Mouse (Mus musculus) brown adipose tissue, adult 24 weeks (tissue): ENCODE results near the gene Lfng. TPM values are rescaled to one million over a fixed set of nuclear protein-coding genes. Genes with fewer than 3 reads are reported as not detected.
A peak's percentile ranks its signal among the peaks of the same experiment; 100 is the strongest.

Experiments
- H3K27ac ChIP-seq: fragments of 200-500 bp; replicated peaks from 2 replicates; pipeline ENCODE4 v1.5.1; 2012; ENCODE audit warnings: low read depth, mild to moderate bottlenecking, low read length
- H3K4me1 ChIP-seq: fragments of 200-500 bp; 2 replicates; pipeline ENCODE4 v1.6.1; 2012; ENCODE audit warnings: low read length, mixed read lengths; ENCODE audit not compliant: control insufficient read depth, insufficient read depth, insufficient read length
- H3K4me3 ChIP-seq: fragments of 200-500 bp; 2 replicates; pipeline ENCODE4 v1.5.1; 2012; ENCODE audit warnings: low read depth, mild to moderate bottlenecking, low read length, moderate library complexity; ENCODE audit not compliant: insufficient read depth
- polyA plus RNA-seq: library from polyadenylated mRNA; stranded (reverse); fragments of >200 nt; gene quantifications from 2 replicates; pipeline ENCODE4 v1.2.4, GENCODE M21; 2012; ENCODE audit not compliant: missing spikeins, insufficient read depth, insufficient read length

Lfng gene
- polyA plus RNA-seq, 1 experiment: 4.6 TPM

DNA sequence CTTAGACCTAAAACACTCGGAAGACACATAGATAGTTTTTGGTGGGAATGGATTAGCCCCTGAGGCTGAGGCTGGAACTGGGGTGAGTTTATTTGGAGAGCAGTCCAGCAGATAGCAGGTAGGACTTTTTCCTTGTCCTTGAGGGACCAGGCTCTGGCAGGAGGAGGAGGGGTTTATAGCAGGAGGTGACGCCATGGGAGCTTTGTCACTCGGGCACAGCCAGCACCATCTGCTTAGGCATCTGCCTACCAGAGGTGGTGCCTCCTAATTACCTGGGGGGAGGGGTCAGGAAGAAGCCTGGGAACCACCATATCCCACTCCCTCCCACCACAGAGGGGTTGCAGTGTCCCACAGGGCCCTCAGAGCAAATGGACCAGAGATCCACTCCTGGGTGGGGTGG lies 1.9 kb upstream of the Lfng start:
- peaks cover 8% of the 10 kb centered on the region; the same call in 1 of the 2 replicates for H3K4me1 ChIP-seq
- H3K4me3 ChIP-seq: no peak overlapping the region
- H3K27ac ChIP-seq: no peak overlapping the region

DNA sequence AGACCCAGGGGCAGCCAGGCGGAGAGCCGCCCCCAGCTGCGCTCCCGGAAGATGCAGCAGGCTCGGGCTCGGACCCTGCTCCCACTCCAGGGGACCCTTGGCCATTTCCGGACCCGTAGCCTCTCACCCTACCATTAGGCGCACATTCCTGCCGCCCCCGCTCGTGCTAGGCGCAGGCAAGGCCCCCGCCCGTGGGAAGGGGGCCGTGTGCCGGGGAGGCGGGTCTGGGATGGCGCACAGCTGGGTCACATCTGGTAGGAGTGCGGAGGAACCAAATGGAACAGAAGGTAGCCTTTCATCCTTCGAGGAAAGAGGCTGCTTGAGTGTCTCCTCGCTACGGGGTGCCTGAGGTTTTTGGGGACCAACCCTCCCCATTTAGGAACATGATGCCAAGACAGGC lies 734 bp upstream of the Lfng start:
- Histone ChIP-seq H3K27ac (no peak overlapping the region; the same call in 1 of the 2 replicates), H3K4me3 (peak overlapping the region; percentile 88), H3K4me1 (peaks cover 12% of the 10 kb centered on the region; the same call in 1 of the 2 replicates)

DNA sequence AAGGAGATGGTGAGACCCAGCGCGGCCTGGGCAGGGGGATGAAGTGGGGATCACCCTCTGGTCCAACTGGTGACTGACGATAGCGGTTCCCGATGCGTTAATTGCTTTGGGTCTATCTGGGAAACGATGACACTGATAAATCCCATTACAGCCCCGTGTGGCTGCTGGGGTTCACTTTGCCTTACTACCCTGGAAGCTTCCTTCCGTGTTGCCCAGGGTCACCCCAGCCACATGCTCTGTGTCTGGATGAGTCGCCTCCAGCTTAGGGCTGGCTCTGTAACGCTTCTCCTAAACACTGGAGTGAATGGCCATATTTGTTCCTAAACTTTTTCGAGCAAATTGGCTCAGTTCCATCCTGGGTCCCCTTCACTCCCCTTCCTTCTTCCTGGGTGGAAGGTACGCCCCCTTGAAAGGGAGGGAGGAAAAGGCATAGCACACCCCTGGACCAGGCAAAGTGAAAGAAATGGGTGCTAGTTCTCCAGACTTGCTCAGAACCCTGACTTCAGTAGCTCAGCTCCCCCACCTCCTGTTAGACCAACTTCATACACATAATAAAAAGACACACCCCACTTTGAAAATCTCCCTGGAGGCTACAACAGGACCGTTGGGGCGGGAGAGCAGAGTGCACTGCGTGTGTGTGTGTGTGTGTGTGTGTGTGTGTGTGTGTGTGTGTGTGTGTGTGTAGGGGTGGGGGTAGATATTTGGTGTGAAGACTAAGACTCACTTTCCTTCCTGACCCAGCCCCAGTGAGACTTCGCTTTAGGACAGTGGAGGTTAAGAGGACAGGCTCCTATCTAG lies 915 bp downstream of the Lfng start:
- Histone ChIP-seq H3K4me3 (peak overlapping the region; percentile 88), H3K27ac (peak overlapping the region; percentile 78), H3K4me1 (peaks cover 15% of the 10 kb centered on the region; the same call in 1 of the 2 replicates)

DNA sequence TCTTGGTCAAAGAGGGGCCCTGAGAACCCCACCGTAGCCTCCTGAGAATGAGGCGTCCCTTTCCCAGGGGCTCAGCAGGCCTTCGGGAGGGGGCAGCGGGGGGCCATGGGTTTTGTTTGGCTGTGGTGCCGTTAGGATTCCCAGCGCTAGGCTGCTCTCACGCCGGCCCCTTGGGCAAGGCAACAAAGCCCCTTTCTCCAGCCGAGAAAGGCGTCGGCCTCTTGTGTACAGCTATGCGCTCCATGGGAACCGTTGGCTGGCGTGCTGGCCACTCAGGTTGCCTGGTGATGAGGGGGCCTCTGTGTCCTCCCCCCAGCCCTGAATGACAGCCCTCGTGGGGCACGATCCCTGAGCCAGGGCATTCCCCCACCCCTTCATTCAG lies 1.5 kb downstream of the Lfng start:
- Histone ChIP-seq H3K4me3 (peak overlapping the region; percentile 88), H3K27ac (peak overlapping the region; percentile 78), H3K4me1 (peaks cover 15% of the 10 kb centered on the region; the same call in 1 of the 2 replicates)

DNA sequence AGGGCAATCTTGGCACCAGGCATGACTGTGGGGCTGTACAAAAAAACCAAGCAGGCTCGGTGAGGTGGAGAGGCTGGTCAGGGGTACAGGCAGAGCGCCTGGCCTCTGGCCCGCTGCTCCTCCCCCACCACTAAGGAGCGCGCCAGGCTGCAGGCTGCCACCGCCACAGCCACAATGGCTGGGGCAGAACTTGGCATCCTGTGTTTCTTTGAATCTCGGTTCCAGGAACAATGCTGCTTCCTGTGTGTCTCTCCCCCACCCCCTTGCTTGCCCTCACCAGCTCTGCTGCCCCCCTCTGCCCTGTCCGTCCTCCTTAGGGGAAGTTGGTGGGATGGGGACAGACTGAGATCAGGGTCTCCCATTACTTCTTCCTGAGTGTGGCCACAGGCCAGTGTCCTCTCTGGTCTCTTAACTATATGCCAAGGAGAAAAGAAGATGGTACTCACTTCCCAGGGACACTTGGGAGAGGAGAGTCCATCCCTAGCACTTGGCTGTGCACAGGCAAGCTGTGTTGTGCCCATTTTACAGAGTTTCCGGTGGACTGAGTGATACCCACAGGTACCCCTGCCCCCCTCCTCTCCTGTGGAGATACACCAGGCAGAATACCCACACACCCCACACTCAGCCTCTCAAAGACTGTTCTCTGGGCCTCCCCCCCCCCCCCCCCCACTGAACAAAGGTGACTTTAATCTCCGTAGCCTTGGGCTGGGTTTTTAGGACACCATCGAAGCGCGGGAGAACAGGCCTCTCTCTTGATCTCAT lies 2.6 kb downstream of the Lfng start:
- Histone ChIP-seq H3K4me3 (peak overlapping the region; percentile 88), H3K4me1 (peaks cover 15% of the 10 kb centered on the region; the same call in 1 of the 2 replicates), H3K27ac (peak overlapping the region; percentile 78)

DNA sequence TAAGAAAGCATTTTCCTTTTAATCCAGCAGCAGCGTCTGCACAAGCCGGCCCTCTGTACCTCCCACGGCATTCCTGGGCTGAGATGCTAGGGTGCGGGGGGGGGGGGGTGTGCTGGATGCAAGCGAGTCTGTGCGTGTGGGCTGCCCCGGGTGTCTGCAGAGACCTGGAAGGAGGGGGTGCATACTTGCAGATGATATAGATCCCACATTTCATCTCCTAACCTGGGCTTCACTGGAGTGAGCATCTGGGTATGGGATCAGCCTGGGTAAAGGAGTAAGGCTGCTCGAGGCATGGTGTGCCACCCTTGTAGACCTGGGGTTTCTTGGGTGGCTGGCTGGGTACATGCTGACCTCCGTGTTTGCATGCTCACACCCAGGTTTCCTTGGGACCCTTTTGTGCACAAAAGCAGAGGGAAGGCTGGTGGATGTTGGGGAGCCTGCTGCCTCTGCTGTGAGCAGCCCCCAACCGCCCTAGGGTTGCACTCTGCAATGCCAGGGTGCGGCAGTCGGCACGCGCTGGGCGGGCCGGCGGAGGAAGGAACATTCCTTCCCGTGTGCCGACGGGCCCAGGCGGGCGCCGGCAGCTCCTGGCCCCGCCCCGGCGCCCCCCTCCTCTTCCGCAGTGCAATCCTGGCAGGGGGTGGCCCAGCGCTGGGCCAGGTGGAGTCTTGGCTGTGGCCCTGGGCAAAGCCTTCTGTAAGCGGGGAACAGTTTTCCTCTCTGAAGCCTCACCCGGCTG lies 3.3 kb downstream of the Lfng start:
- Histone ChIP-seq H3K27ac (peak overlapping the region; percentile 90), H3K4me1 (peaks cover 15% of the 10 kb centered on the region; the same call in 1 of the 2 replicates), H3K4me3 (peak overlapping the region; percentile 56)

DNA sequence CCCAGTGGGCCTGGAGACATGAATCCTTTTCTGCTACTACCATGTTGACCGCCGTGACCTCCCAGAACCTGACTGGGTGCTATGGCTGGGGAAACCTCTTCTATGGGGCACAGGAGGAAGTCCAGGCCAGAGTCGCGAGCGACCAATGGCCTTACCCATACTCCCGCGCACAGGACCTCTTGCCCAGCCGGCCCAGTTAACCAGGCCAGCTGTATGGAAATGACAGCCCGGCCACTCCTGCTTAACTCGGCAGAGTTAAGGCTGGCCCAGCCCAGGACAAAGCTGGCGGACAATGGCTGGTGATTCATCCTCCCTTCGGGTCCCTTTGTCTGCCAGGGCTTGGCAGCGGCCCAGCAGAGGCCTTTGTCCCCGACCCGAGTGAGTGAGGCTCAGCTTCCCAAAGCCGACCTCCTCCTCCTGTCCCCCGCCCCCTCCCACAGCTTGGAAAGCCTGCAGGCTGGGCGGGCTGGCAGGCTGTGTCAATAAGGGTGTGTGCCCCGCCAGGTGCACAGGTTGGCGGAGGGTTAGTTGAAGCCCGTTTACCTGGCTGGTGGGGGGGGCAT lies 4.0 kb downstream of the Lfng start:
- peak overlapping the region; percentile 90 for H3K27ac ChIP-seq
- peak overlapping the region; percentile 56 for H3K4me3 ChIP-seq
- H3K4me1 ChIP-seq: peaks cover 15% of the 10 kb centered on the region; the same call in 1 of the 2 replicates

DNA sequence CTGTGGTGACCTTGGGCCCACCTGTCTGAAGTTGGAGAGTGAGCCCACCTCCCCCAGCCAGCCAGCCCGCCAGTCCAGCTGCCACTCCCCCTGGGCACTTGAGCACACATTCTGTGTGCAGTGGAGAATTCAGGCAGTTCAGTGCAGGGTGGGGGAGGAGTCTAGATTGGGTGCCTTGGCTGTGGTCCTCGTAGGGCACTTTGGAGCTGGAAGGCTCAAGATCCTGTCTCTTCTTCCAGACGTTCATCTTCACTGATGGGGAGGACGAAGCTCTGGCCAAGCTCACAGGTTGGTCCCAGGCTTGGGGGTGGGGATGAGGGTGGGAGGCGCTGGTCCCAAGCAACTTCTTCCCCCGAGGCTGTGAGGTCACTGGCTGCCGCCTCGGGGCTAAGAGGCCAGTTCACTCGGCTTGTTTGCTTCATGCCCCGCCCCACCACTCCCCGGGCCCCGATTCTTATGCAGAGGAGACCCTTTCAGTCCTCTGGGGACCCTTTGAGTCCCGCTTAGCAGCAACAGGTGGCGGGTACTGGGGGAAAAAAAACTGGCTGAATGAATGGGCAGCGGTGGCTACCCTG lies 4.6 kb downstream of the Lfng start:
- Histone ChIP-seq H3K27ac (no peak overlapping the region; the same call in 1 of the 2 replicates), H3K4me1 (peaks cover 14% of the 10 kb centered on the region), H3K4me3 (peak overlapping the region; percentile 56; the same call in 1 of the 2 replicates)

DNA sequence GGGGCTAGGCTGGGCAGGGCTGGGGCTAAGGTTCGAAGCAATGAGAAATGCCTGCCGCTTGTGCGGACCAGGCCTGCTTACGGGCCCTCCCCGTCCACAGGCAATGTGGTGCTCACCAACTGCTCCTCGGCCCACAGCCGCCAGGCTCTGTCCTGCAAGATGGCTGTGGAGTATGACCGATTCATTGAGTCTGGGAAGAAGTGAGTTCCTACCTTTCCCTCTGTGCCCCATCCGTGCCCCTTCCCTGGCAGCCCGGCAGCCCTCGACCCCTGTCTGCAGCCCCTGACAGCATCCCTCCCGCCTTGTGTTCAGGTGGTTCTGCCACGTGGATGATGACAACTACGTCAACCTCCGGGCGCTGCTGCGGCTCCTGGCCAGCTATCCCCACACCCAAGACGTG lies 5.1 kb downstream of the Lfng start:
- Histone ChIP-seq H3K4me1 (peaks cover 12% of the 10 kb centered on the region), H3K27ac (no peak overlapping the region), H3K4me3 (no peak overlapping the region)

DNA sequence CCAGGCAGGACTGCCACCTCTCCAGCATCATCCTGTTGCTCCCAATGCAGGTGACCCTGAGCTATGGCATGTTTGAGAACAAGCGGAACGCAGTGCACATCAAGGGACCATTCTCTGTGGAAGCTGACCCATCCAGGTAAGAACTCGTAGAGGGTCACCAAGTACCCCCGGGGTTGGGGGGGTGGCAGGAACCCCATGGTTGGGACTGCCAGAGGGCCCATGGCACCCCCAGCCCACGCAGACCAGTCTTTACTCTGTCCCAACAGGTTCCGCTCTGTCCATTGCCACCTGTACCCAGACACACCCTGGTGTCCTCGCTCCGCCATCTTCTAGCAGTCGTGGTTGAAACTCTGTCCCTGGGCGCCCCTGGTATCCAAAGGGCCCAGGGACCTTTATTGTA lies 7.0 kb downstream of the Lfng start:
- H3K4me3 ChIP-seq: no peak overlapping the region
- H3K4me1 ChIP-seq: peaks cover 12% of the 10 kb centered on the region
- H3K27ac ChIP-seq: no peak overlapping the region

DNA sequence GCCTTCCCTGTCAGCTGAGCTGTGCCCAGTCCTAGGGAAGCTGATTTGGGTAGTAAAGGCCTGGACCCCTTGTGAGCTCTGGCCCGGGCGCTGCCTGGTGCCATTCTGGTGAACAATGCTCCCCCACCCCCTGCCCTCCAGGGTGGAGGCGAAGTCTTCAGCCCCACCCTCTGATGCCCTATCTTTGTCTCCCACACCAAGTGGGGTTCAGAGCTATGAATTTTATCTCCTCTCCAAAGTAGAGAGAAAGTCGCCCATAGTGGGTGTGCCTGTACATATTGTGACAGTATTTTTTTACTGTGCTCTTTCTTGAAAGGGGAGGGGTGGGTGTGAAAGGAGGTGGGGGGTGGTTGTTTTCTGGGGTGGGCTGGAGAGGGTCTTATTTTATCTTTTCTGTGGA lies 7.7 kb downstream of the Lfng start:
- no peak overlapping the region for H3K27ac ChIP-seq
- H3K4me3 ChIP-seq: no peak overlapping the region
- peaks cover 12% of the 10 kb centered on the region for H3K4me1 ChIP-seq

DNA sequence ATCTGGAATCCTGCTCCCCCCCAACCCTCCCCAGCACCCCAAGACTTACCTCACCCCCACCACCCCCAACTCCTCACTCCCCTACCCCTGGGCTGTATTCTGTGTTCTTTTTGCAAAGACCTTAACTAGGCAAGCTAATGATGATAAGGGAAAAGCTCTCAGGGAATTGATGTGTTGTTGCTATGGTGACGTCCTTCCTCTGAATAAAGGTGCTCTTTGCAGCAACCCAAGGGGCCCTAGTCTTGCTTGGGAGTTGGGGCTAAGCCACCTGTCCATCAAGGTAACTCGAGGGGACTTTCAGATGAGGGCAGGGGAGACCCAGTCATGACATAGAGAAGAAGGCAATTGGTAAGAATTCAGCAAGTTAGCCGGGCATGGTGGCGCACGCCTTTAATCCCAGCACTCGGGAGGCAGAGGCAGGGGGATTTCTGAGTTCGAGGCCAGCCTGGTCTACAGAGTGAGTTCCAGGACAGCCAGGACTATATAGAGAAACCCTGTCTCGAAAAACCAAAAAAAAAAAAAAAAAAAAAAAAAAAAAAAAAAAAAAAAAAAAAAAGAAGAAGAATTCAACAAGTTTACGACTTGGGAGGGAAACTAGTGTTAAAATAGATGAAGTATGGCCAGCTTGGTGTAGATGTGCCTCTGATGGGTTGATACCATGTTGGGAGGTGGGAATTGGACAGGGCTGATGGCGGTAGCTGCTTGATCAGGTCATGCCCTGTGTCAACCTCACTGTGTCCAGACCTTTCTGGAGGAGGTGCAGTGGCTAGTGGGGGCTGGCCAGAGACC lies 8.4 kb downstream of the Lfng start:
- peak overlapping the region; percentile 78; the same call in 1 of the 2 replicates for H3K27ac ChIP-seq

DNA sequence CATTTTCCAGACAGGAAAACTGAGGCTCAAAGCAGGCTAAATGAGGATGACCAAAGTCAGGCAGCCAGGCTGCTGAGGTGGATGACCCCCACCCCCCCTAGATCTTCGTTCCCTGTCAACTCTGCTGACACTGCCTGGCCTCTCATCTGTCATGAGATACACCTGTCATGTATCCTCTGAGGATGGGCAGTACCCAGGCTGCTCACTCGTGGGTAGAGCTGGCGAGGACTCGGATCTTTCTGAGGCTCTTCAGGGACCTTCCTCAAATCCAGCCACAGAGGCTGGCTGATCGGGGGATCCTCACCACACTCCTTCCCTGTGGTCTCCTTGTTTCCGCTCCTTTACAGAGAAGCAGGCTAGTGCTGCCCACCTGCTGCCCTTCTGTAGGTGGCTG lies 9.0 kb downstream of the Lfng start:
- Histone ChIP-seq H3K4me1 (peaks cover 9% of the 10 kb centered on the region), H3K4me3 (no peak overlapping the region), H3K27ac (peak overlapping the region; percentile 78)

More for the DNA sequence above, 8.4 kb downstream of the Lfng start:
- peaks cover 10% of the 10 kb centered on the region for H3K4me1 ChIP-seq
- H3K4me3 ChIP-seq: no peak overlapping the region

DNA sequence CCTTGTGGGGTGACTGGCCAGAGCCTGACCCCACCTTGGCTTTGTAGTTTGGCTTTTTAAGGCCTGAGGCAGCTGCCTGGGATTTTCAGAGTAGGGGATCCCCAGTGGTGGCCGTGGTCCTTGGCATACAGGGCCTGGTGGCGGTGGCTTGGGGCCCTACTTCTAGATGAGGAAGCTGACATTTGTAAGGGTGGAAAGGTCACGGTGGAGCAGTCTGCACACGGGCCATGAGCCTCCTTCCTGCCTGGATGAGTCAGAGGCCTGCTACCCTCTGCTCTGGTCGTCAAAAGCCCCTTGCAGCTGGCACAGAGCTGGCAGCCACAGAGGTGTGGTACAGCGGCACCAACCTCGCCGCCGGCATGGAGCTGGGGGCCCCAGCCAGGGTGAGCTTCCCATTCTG lies 9.6 kb downstream of the Lfng start:
- H3K4me3 ChIP-seq: peak overlapping the region; percentile 11
- H3K4me1 ChIP-seq: peaks cover 4% of the 10 kb centered on the region
- peak overlapping the region; percentile 90 for H3K27ac ChIP-seq
